Mouse (Mus musculus) hindbrain, embryonic 14.5 days (tissue): Measurements from ENCODE around the gene Alg12. TPM values are rescaled to one million over a fixed set of nuclear protein-coding genes. Genes with fewer than 3 reads are reported as not detected.
"Not testable (repeated sequence)": the region's sequence is repeated elsewhere in the genome, so short reads cannot be mapped to it uniquely, and the experiment has no call there.

Source experiments
- ATAC-seq: fragments of 200-750 bp; cut with Nextera tagmentation; 2 replicates; pipeline ENCODE4 v1.8.0; 2017; ENCODE audit warnings: moderate number of reproducible peaks, mild to moderate bottlenecking, moderate TSS enrichment, moderate library complexity; ENCODE audit not compliant: low FRiP score
- DNase-seq: peaks from one replicate; pipeline ENCODE4 v3.0.0-alpha.2; 2015; ENCODE audit warnings: low spot score
- H3K27ac ChIP-seq: fragments of 300-500 bp; sonication (generic); 2 replicates; pipeline ENCODE4 v1.5.1; 2014; ENCODE audit warnings: mild to moderate bottlenecking, moderate library complexity
- H3K27me3 ChIP-seq: fragments of 300-500 bp; sonication (generic); 2 replicates; pipeline ENCODE4 v1.6.1; 2014; ENCODE audit warnings: mild to moderate bottlenecking, low read length, mixed read lengths; ENCODE audit not compliant: control insufficient read depth, insufficient read depth
- H3K36me3 ChIP-seq: fragments of 300-500 bp; sonication (generic); replicated peaks from 2 replicates; pipeline ENCODE4 v1.6.1; 2014; ENCODE audit not compliant: control insufficient read depth, insufficient read depth
- H3K4me1 ChIP-seq: fragments of 300-500 bp; sonication (generic); replicated peaks from 2 replicates; pipeline ENCODE4 v1.6.1; 2014; ENCODE audit warnings: antibody characterized with exemption, low read length, mixed read lengths; ENCODE audit not compliant: control insufficient read depth, insufficient read depth
- H3K4me2 ChIP-seq: fragments of 300-500 bp; sonication (generic); replicated peaks from 2 replicates; pipeline ENCODE4 v1.6.1; 2014; ENCODE audit warnings: mild to moderate bottlenecking, moderate library complexity
- H3K4me3 ChIP-seq: fragments of 300-500 bp; sonication (generic); replicated peaks from 2 replicates; pipeline ENCODE4 v1.5.1; 2014; ENCODE audit warnings: mild to moderate bottlenecking, low read length
- H3K9ac ChIP-seq: fragments of 300-500 bp; sonication (generic); 2 replicates; pipeline ENCODE4 v1.6.1; 2014
- H3K9me3 ChIP-seq: fragments of 300-500 bp; sonication (generic); 2 replicates; pipeline ENCODE4 v1.6.1; 2016; ENCODE audit warnings: low read length; ENCODE audit not compliant: control insufficient read depth
- WGBS: fragments of 180-500 bp; shearing (Covaris S2); extraction: QIAGEN DNeasy Blood & Tissue Kit; methylation state at CpG from one replicate; pipeline ENCODE4 v1.1.7; 2014; 5-methylcytosine and 5-hydroxymethylcytosine counted together
- polyA plus RNA-seq: library from polyadenylated mRNA; unstranded; fragments of >200 nt; fragmentation: Nextera tagmentation; extraction: Ambion mirVana; gene quantifications from 2 replicates; pipeline ENCODE4 v1.2.1, GENCODE M21; 2014

Alg12 gene
- polyA plus RNA-seq, 1 experiment from 2014 or later, result 9.0 TPM

- ATAC-seq (no peak), DNase-seq (no peak)
- Histone ChIP-seq H3K27ac (no peak overlapping the region), H3K4me2 (no peak overlapping the region), H3K9ac (no peak overlapping the region), H3K27me3 (no peaks in the 10 kb centered on the region), H3K4me1 (peaks cover under 1% of the 10 kb centered on the region; the same call in 1 of the 2 replicates), H3K36me3 (peaks cover 56% of the 10 kb centered on the region), H3K4me3 (no peak overlapping the region), H3K9me3 (no peaks in the 10 kb centered on the region)
- WGBS, result 94% methylated on average over 3 of the region's 3 CpGs
These were observed 5.9 kb downstream of the Alg12 start for GRCm38 (mm10) chr15:88813262-88813661.

- no peak overlapping the region for H3K4me2 ChIP-seq
- DNase-seq (no peak), ATAC-seq (no peak)
- H3K27me3 ChIP-seq, result no peaks in the 10 kb centered on the region
- WGBS, result 98% methylated on average over 2 of the region's 2 CpGs
- H3K4me1 ChIP-seq, result no peaks in the 10 kb centered on the region
- no peak overlapping the region for H3K27ac ChIP-seq
- H3K9me3 ChIP-seq, result no peaks in the 10 kb centered on the region
- H3K4me3 ChIP-seq, result no peak overlapping the region
- H3K9ac ChIP-seq, result no peak overlapping the region
- peaks cover 68% of the 10 kb centered on the region for H3K36me3 ChIP-seq
These were observed 8.7 kb downstream of the Alg12 start for GRCm38 (mm10) chr15:88810369-88810768.

GRCm38 (mm10) chr15:88808121-88808520, 11.0 kb downstream of the Alg12 start:
- Histone ChIP-seq H3K4me1 (no peaks in the 10 kb centered on the region), H3K9ac (no peak overlapping the region), H3K9me3 (no peaks in the 10 kb centered on the region), H3K27ac (no peak overlapping the region), H3K36me3 (peaks cover 69% of the 10 kb centered on the region), H3K27me3 (no peaks in the 10 kb centered on the region), H3K4me2 (no peak overlapping the region), H3K4me3 (no peak overlapping the region)
- DNase-seq (no peak), ATAC-seq (no peak)
- WGBS, result 87% methylated on average over 8 of the region's 8 CpGs

- Histone ChIP-seq H3K36me3 (peaks cover 33% of the 10 kb centered on the region), H3K4me2 (no peak overlapping the region), H3K4me1 (no peaks in the 10 kb centered on the region), H3K4me3 (no peak overlapping the region), H3K27ac (no peak overlapping the region), H3K9me3 (no peaks in the 10 kb centered on the region), H3K27me3 (no peaks in the 10 kb centered on the region), H3K9ac (no peak overlapping the region)
- ATAC-seq, result no peak
- DNase-seq, result no peak
- WGBS, result 89% methylated on average over 6 of the region's 6 CpGs
These were observed 16.8 kb downstream of the Alg12 start for GRCm38 (mm10) chr15:88802348-88802747.

- DNase-seq (no peak), ATAC-seq (no peak)
- no peaks in the 10 kb centered on the region for H3K27me3 ChIP-seq
- no peak overlapping the region for H3K9ac ChIP-seq
- no peaks in the 10 kb centered on the region for H3K4me1 ChIP-seq
- H3K4me2 ChIP-seq, result no peak overlapping the region
- H3K4me3 ChIP-seq, result no peak overlapping the region
- H3K9me3 ChIP-seq, result no peaks in the 10 kb centered on the region
- 94% methylated on average over 3 of the region's 3 CpGs for WGBS
- no peak overlapping the region for H3K27ac ChIP-seq
- H3K36me3 ChIP-seq, result peaks cover 33% of the 10 kb centered on the region
These were observed 17.2 kb downstream of the Alg12 start for GRCm38 (mm10) chr15:88801903-88802302.

- peaks cover 28% of the 10 kb centered on the region for H3K36me3 ChIP-seq
- ATAC-seq (no peak), DNase-seq (no peak)
- H3K9me3 ChIP-seq, result no peaks in the 10 kb centered on the region
- WGBS, result 77% methylated on average over 6 of the region's 6 CpGs
- H3K4me2 ChIP-seq, result no peak overlapping the region
- no peak overlapping the region for H3K9ac ChIP-seq
- H3K27ac ChIP-seq, result no peak overlapping the region
- H3K27me3 ChIP-seq, result no peaks in the 10 kb centered on the region
- H3K4me3 ChIP-seq, result no peak overlapping the region
- no peaks in the 10 kb centered on the region for H3K4me1 ChIP-seq
These were observed 18.2 kb downstream of the Alg12 start for GRCm38 (mm10) chr15:88800921-88801354.

GRCm38 (mm10) chr15:88799950-88800371, 19.2 kb downstream of the Alg12 start:
- Histone ChIP-seq H3K9ac (no peak overlapping the region), H3K27ac (no peak overlapping the region), H3K27me3 (no peaks in the 10 kb centered on the region), H3K4me2 (no peak overlapping the region), H3K36me3 (peaks cover 18% of the 10 kb centered on the region), H3K4me1 (no peaks in the 10 kb centered on the region), H3K9me3 (no peaks in the 10 kb centered on the region), H3K4me3 (no peak overlapping the region)
- WGBS, result 91% methylated on average over 11 of the region's 11 CpGs
- DNase-seq, result no peak
- no peak for ATAC-seq

GRCm38 (mm10) chr15:88794729-88795128, 24.4 kb downstream of the Alg12 start:
- H3K27ac ChIP-seq, H3K4me2 ChIP-seq, H3K4me3 ChIP-seq, H3K9me3 ChIP-seq, DNase-seq, ATAC-seq, H3K9ac ChIP-seq, H3K4me1 ChIP-seq, H3K36me3 ChIP-seq, H3K27me3 ChIP-seq: not testable (repeated sequence)
- 97% methylated on average over 4 of the region's 5 CpGs for WGBS

- no peak overlapping the region for H3K4me2 ChIP-seq
- H3K9ac ChIP-seq, result no peak overlapping the region
- DNase-seq (no peak), ATAC-seq (no peak)
- whole genome bisulfite sequencing, result 86% methylated on average over 4 of the region's 4 CpGs
- H3K4me3 ChIP-seq, result no peak overlapping the region
- H3K27me3 ChIP-seq, result no peaks in the 10 kb centered on the region
- no peaks in the 10 kb centered on the region for H3K4me1 ChIP-seq
- no peak overlapping the region for H3K27ac ChIP-seq
- H3K36me3 ChIP-seq, result no peaks in the 10 kb centered on the region; the same call in 1 of the 2 replicates
- H3K9me3 ChIP-seq, result no peaks in the 10 kb centered on the region
These were observed 26.8 kb downstream of the Alg12 start for GRCm38 (mm10) chr15:88792140-88792850.
